Mouse (Mus musculus): ENCODE results near the gene Krt26.

Gene Krt26

GRCm38 (mm10) chr11:99284011-99284410, 53.8 kb downstream of the Krt26 start:
- no peak for DNase-seq (ENCODE audit: low read depth)

DNA sequence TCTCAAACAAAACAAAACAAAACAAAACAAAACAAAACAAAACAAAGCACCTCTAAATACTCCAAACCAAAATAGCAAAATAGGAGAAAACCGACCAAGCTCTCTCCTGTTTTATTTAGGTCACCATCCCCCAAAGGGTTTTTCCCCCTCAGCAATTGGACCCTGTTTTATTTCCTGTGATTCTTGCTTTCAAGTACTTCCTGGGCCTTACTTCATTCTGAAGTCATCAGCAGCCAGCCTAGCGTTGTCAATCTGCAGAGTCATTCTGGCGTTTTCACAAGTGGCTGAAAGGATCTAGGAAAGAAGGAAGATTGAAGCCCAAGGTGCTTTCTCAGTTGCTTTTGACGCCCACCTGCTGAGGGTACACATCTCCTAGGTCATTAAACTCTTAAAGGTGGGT, 54.4 kb downstream of the Krt26 start:
- no peak for DNase-seq (ENCODE audit: low read depth)

- no peak for DNase-seq (ENCODE audit: low read depth)
Observed at GRCm38 (mm10) chr11:99281116-99281515, 56.6 kb downstream of the Krt26 start.

- DNase-seq (ENCODE audit: low read depth), result no peak
Observed at GRCm38 (mm10) chr11:99279986-99280385, 57.8 kb downstream of the Krt26 start.

Data from fibroblast of lung, adult 2 months (primary cell).